Comparison of ENCODE assay signal across 8 mouse cellular contexts in the genomic region with DNA sequence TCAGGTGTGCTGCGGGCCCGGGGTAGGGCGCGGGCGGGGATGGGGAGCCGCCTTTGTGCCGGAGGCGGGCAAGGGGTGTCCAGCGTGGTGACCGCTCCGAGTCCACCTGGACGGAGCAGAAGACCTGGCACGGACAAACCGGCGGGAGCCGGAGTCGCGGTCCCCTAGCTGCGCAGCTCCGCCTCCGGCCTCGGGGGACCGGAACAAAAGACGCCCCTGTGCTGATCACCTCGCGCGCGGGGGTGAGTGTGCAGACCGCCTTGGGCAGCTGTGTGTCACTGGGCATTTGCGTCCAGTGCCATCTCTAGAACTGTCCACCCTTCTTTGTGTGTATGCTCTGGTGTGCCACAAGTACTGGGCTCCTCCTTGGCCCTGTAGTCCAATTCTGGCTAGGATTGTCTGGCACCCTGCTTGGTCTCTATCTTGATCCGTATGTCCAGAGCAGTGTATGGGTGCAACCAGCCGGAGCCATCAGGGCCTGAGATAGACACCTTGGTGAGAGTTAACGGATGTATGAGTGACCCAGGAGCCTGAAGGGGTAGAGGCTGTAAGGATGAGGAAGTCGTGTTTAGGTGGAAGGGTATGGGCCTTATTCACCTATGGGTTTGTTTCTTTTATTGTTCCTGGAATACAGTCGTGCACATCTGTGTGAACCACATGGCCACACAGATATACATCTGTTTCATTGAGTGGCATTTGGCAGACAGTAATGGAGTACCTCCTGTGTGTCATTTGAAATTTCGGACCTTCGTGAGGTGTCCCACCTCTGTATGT. TPM values are rescaled to one million over a fixed set of nuclear protein-coding genes. Genes with fewer than 3 reads are reported as not detected.
DNase-seq lines count a peak whose midpoint lies in the region; ATAC-seq and TF ChIP-seq lines count a peak whose summit lies in the region.

No protein-coding gene starts in this region.

- TF ChIP-seq POLR2A in bone marrow, adult 2 months (IDR thresholded peaks at IDR 0.05; ENCODE audit: borderline replicate concordance, control insufficient read depth, low read depth, low read length), result no peak
- no peak for TF ChIP-seq POLR2A in spleen, adult 2 months (IDR thresholded peaks at IDR 0.05; ENCODE audit: low read depth, low read length)

- ATAC-seq in forebrain, embryonic 15.5 days (replicated peaks), result peak; percentile 42
- ATAC-seq in kidney, postnatal 0 days (replicated peaks; ENCODE audit: low FRiP score, low read depth), result peak; percentile 45

- no peak for TF ChIP-seq CTCF in bone marrow, adult 2 months (IDR thresholded peaks at IDR 0.05; ENCODE audit: control insufficient read depth, insufficient read depth, low read length)
- TF ChIP-seq CTCF in kidney, postnatal 0 days (IDR thresholded peaks at IDR 0.05; ENCODE audit: low read depth), result no peak
- no peak for TF ChIP-seq CTCF in spleen, adult 2 months (IDR thresholded peaks at IDR 0.05; ENCODE audit: extremely low read depth, insufficient read depth, insufficient read length, insufficient replicate concordance)

- no peaks in the 10 kb centered on the region for H3K9me3 ChIP-seq in forebrain, embryonic 15.5 days
- H3K9me3 ChIP-seq in kidney, postnatal 0 days (replicated peaks; ENCODE audit: low read length), result no peaks in the 10 kb centered on the region

- peak overlapping the region; percentile 98 for H3K9ac ChIP-seq in forebrain, embryonic 15.5 days (replicated peaks)
- H3K9ac ChIP-seq in kidney, postnatal 0 days (ENCODE audit: low read depth, low read length), result peak overlapping the region; percentile 78

- H3K27me3 ChIP-seq in forebrain, embryonic 15.5 days, result no peaks in the 10 kb centered on the region
- H3K27me3 ChIP-seq in kidney, postnatal 0 days (ENCODE audit: insufficient read depth, low read length), result no peaks in the 10 kb centered on the region
- H3K27me3 ChIP-seq in spleen, adult 2 months (ENCODE audit: control insufficient read depth, insufficient read depth, low read length), result no peaks in the 10 kb centered on the region

- peak overlapping the region; percentile 100 for H3K27ac ChIP-seq in bone marrow, adult 2 months (ENCODE audit: control insufficient read depth, insufficient read depth, low read depth, low read length, poor library complexity)
- peak overlapping the region; percentile 100 for H3K27ac ChIP-seq in forebrain, embryonic 15.5 days (replicated peaks)
- peak overlapping the region; percentile 94 for H3K27ac ChIP-seq in kidney, postnatal 0 days
- H3K27ac ChIP-seq in spleen, adult 2 months (ENCODE audit: insufficient read depth, low read length), result peak overlapping the region; percentile 77

- H3K36me3 ChIP-seq in forebrain, embryonic 15.5 days, result peaks cover 39% of the 10 kb centered on the region
- peaks cover 16% of the 10 kb centered on the region for H3K36me3 ChIP-seq in kidney, postnatal 0 days (ENCODE audit: insufficient read depth, low read length)
- peaks cover 10% of the 10 kb centered on the region for H3K36me3 ChIP-seq in spleen, adult 2 months (ENCODE audit: control insufficient read depth, insufficient read depth, low read length)

- peak overlapping the region; percentile 95 for H3K4me2 ChIP-seq in forebrain, embryonic 15.5 days (replicated peaks)
- peak overlapping the region; percentile 99 for H3K4me2 ChIP-seq in kidney, postnatal 0 days (ENCODE audit: low read length)

- 2% methylated on average over 37 of the region's 37 CpGs for WGBS in bone marrow, adult 2 months
- 5% methylated on average over 37 of the region's 37 CpGs for WGBS in forebrain, embryonic 15.5 days
- WGBS in kidney, postnatal 0 days, result 5% methylated on average over 30 of the region's 37 CpGs
- WGBS in spleen, adult 2 months, result 6% methylated on average over 37 of the region's 37 CpGs

- peak overlapping the region; percentile 99 for H3K4me3 ChIP-seq in bone marrow, adult 2 months (replicated peaks; ENCODE audit: control insufficient read depth, low read depth, low read length)
- peak overlapping the region; percentile 100 for H3K4me3 ChIP-seq in forebrain, embryonic 15.5 days
- peak overlapping the region; percentile 70 for H3K4me3 ChIP-seq in kidney, postnatal 0 days (replicated peaks; ENCODE audit: low read depth, low read length)
- H3K4me3 ChIP-seq in spleen, adult 2 months (ENCODE audit: extremely low read depth, insufficient read depth, insufficient read length), result peak overlapping the region; percentile 91

- peaks cover 4% of the 10 kb centered on the region for H3K4me1 ChIP-seq in bone marrow, adult 2 months (ENCODE audit: control insufficient read depth, insufficient read depth, low read length)
- peaks cover 52% of the 10 kb centered on the region for H3K4me1 ChIP-seq in forebrain, embryonic 15.5 days
- peaks cover 15% of the 10 kb centered on the region for H3K4me1 ChIP-seq in kidney, postnatal 0 days (replicated peaks; ENCODE audit: insufficient read depth, low read length)
- H3K4me1 ChIP-seq in spleen, adult 2 months (ENCODE audit: control insufficient read depth, insufficient read depth, insufficient read length), result peaks cover 23% of the 10 kb centered on the region

- DNase-seq in left cerebral cortex, adult 18-20 months (ENCODE audit: low spot score in 2 of 2), result peak; percentile 42 to 43
- no peak for DNase-seq in left cerebral cortex, adult 11 months (ENCODE audit: low spot score)
- peak; percentile 24 for DNase-seq in kidney, postnatal 0 days (ENCODE audit: low spot score)
- DNase-seq in lung, postnatal 14 days, result peak; percentile 32
- DNase-seq in spleen, adult 2 months (ENCODE audit: low read depth in 1 of 2, low spot score in 2 of 2), result peak in 1 of 2 experiments; percentile 38
- no peak for DNase-seq in T-cell, adult 2 months (ENCODE audit: low spot score)

RNA-seq across cellular contexts. Expression of a gene that starts 1.0 kb away (rescaled TPM):
- 100 to 1,000 TPM; 124 to 128 TPM for total RNA-seq in left cerebral cortex, adult 18-20 months (2021)
- polyA plus RNA-seq in bone marrow, adult 2 months (2011; ENCODE audit: insufficient read depth, insufficient read length, low replicate concordance, missing spikeins), result 15.1 and 30.6 TPM in 2 replicates
- polyA plus RNA-seq in forebrain, embryonic 15.5 days (2015; fragmentation: Nextera tagmentation; extraction: Ambion mirVana), result 82.2 and 84.5 TPM in 2 replicates
- polyA plus RNA-seq in kidney, postnatal 0 days (2015; fragmentation: Nextera tagmentation; extraction: Ambion mirVana), result 8.2 and 8.4 TPM in 2 replicates
- polyA plus RNA-seq in spleen, adult 2 months (2012; rRNA removed), result 29.1 and 31.9 TPM in 2 replicates

RNA-seq across cellular contexts. Expression of a gene that starts 1.0 kb away (rescaled TPM):
- 10 to 100 TPM; 54.9 to 58.6 TPM for total RNA-seq in left cerebral cortex, adult 18-20 months (2021)
- 5.2 and 18.4 TPM in 2 replicates for polyA plus RNA-seq in bone marrow, adult 2 months (2011; ENCODE audit: insufficient read depth, insufficient read length, low replicate concordance, missing spikeins)
- polyA plus RNA-seq in forebrain, embryonic 15.5 days (2015; fragmentation: Nextera tagmentation; extraction: Ambion mirVana), result 61.5 and 64.8 TPM in 2 replicates
- 33.8 and 38.0 TPM in 2 replicates for polyA plus RNA-seq in kidney, postnatal 0 days (2015; fragmentation: Nextera tagmentation; extraction: Ambion mirVana)
- polyA plus RNA-seq in spleen, adult 2 months (2012; rRNA removed), result 48.8 and 70.1 TPM in 2 replicates

RNA-seq across cellular contexts. Expression of a gene that starts 23.3 kb away (rescaled TPM):
- total RNA-seq in left cerebral cortex, adult 18-20 months (2021), result 10 to 100 TPM; 31.7 to 33.9 TPM
- polyA plus RNA-seq in bone marrow, adult 2 months (2011; ENCODE audit: insufficient read depth, insufficient read length, low replicate concordance, missing spikeins), result 22.2 and 49.5 TPM in 2 replicates
- polyA plus RNA-seq in forebrain, embryonic 15.5 days (2015; fragmentation: Nextera tagmentation; extraction: Ambion mirVana), result 90.6 and 99.9 TPM in 2 replicates
- 40.3 and 45.7 TPM in 2 replicates for polyA plus RNA-seq in kidney, postnatal 0 days (2015; fragmentation: Nextera tagmentation; extraction: Ambion mirVana)
- polyA plus RNA-seq in spleen, adult 2 months (2012; rRNA removed), result 31.8 and 36.3 TPM in 2 replicates

RNA-seq across cellular contexts. Expression of a gene that starts 23.4 kb away (rescaled TPM):
- 10 to 100 TPM; 23.1 to 33.8 TPM for total RNA-seq in left cerebral cortex, adult 18-20 months (2021)
- polyA plus RNA-seq in bone marrow, adult 2 months (2011; ENCODE audit: insufficient read depth, insufficient read length, low replicate concordance, missing spikeins), result 2.8 and 5.9 TPM in 2 replicates
- polyA plus RNA-seq in forebrain, embryonic 15.5 days (2015; fragmentation: Nextera tagmentation; extraction: Ambion mirVana), result 20.5 and 22.9 TPM in 2 replicates
- polyA plus RNA-seq in kidney, postnatal 0 days (2015; fragmentation: Nextera tagmentation; extraction: Ambion mirVana), result 14.8 and 17.2 TPM in 2 replicates
- 18.9 and 19.8 TPM in 2 replicates for polyA plus RNA-seq in spleen, adult 2 months (2012; rRNA removed)

RNA-seq across cellular contexts. Expression of a gene that starts 29.5 kb away (rescaled TPM):
- under 1 TPM; 0.23 TPM for total RNA-seq in left cerebral cortex, adult 18-20 months (2021)
- polyA plus RNA-seq in bone marrow, adult 2 months (2011; ENCODE audit: insufficient read depth, insufficient read length, low replicate concordance, missing spikeins), result 0.42 TPM in 1 of 2 replicates, not detected in the other
- polyA plus RNA-seq in forebrain, embryonic 15.5 days (2015; fragmentation: Nextera tagmentation; extraction: Ambion mirVana), result 0.64 and 0.73 TPM in 2 replicates
- 0.18 TPM in 2 replicates for polyA plus RNA-seq in kidney, postnatal 0 days (2015; fragmentation: Nextera tagmentation; extraction: Ambion mirVana)
- 0.95 and 1.2 TPM in 2 replicates for polyA plus RNA-seq in spleen, adult 2 months (2012; rRNA removed)

Comparison
In these comparisons a context has a peak if more than half of its experiments do, and no peak if none do; other contexts are left out.
1. DNase-seq: peak in left cerebral cortex, adult 18-20 months (2 of 2), kidney, postnatal 0 days (single experiment) and lung, postnatal 14 days (single experiment); none in left cerebral cortex, adult 11 months (single experiment) and T-cell, adult 2 months (single experiment).
2. Peak in every context shown above with its lines, with median percentiles within 50 percentile points of each other: H3K27ac ChIP-seq and H3K4me3 ChIP-seq.